Mouse (Mus musculus): ENCODE data around the gene Golph3. TPM values are rescaled to one million over a fixed set of nuclear protein-coding genes. Genes with fewer than 3 reads are reported as not detected.

The Golph3 gene
- polyA plus RNA-seq, 1 experiment = 55.4 TPM

DNA sequence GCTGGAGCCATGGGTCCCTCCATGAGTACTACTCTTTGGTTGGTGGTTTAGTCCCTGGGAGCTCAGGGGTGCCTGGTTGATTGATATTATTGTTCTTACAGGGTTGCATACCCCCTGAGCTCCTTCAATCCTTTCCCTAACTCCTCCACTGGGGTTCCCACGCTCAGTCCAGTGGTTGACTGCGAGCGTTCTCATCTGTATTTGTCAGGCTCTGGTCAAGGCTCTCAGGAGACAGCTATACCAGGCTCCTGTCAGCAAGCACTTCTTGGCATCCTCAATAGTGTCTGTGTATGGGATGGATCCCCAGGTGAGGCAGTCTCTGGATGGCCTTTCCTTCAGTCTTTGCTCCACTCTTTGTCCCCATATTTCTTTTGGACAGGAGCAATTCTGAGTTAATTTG, 25.7 kb downstream of the Golph3 start:
- H3K36me3 ChIP-seq (ENCODE audit: control insufficient read depth, insufficient read depth) = peaks cover 40% of the 10 kb centered on the region
- no peaks in the 10 kb centered on the region for H3K27me3 ChIP-seq (ENCODE audit: control insufficient read depth, insufficient read depth, insufficient read length)
- H3K79me2 ChIP-seq (ENCODE audit: control insufficient read depth, insufficient read depth) = peaks cover 34% of the 10 kb centered on the region
- no peak overlapping the region for H3K4me3 ChIP-seq
- no peak overlapping the region for H3K4me2 ChIP-seq (ENCODE audit: low read depth)
- TF ChIP-seq REST (IDR thresholded peaks at IDR 0.05; ENCODE audit: insufficient read depth, insufficient read length) = no peak
- TF ChIP-seq SRF (IDR thresholded peaks at IDR 0.05; ENCODE audit: control insufficient read depth, insufficient read length, low read depth) = no peak
- TF ChIP-seq E2F4 (IDR thresholded peaks at IDR 0.05; ENCODE audit: insufficient read depth) = no peak
- H3ac ChIP-seq (ENCODE audit: control insufficient read depth, insufficient read length) = no peak overlapping the region

GRCm38 (mm10) chr15:12348950-12349349, 27.7 kb downstream of the Golph3 start:
- H3K4me3 ChIP-seq = no peak overlapping the region
- no peak for TF ChIP-seq USF1 (IDR thresholded peaks at IDR 0.05; ENCODE audit: low read depth)
- TF ChIP-seq TCF12 (IDR thresholded peaks at IDR 0.05; ENCODE audit: insufficient read depth, poor library complexity, severe bottlenecking) = no peak
- TF ChIP-seq MAX (IDR thresholded peaks at IDR 0.05; ENCODE audit: low read depth) = no peak
- TF ChIP-seq SRF (IDR thresholded peaks at IDR 0.05; ENCODE audit: control insufficient read depth, insufficient read length, low read depth) = no peak
- no peak for TF ChIP-seq E2F4 (IDR thresholded peaks at IDR 0.05; ENCODE audit: insufficient read depth)
- TF ChIP-seq REST (IDR thresholded peaks at IDR 0.05; ENCODE audit: insufficient read depth, insufficient read length) = no peak
- no peak for TF ChIP-seq TCF3 (IDR thresholded peaks at IDR 0.05; ENCODE audit: insufficient read length, low read depth)
- TF ChIP-seq CEBPB (IDR thresholded peaks at IDR 0.05; ENCODE audit: insufficient read depth, poor library complexity, severe bottlenecking) = no peak
- TF ChIP-seq MYOG (IDR thresholded peaks at IDR 0.05; ENCODE audit: control insufficient read depth in 1 of 3, insufficient read depth in 1 of 3, insufficient read length in 2 of 3, low read depth in 2 of 3) = no peak
- TF ChIP-seq POLR2AphosphoS2 (IDR thresholded peaks at IDR 0.05; ENCODE audit: insufficient read length, low read depth) = no peak
- no peak for TF ChIP-seq POLR2A (IDR thresholded peaks at IDR 0.05; ENCODE audit: insufficient read length, low read depth)
- TF ChIP-seq MYOD1 (IDR thresholded peaks at IDR 0.05; ENCODE audit: control insufficient read depth in 1 of 3, insufficient read length in 2 of 3, low read depth in 2 of 3) = no peak
- H3K36me3 ChIP-seq (ENCODE audit: control insufficient read depth, insufficient read depth) = peaks cover 38% of the 10 kb centered on the region
- no peaks in the 10 kb centered on the region for H3K27me3 ChIP-seq (ENCODE audit: control insufficient read depth, insufficient read depth, insufficient read length)
- no peak overlapping the region for H3K4me2 ChIP-seq (ENCODE audit: low read depth)
- H3K79me2 ChIP-seq (ENCODE audit: control insufficient read depth, insufficient read depth) = peaks cover 15% of the 10 kb centered on the region
- H3ac ChIP-seq (ENCODE audit: control insufficient read depth, insufficient read length) = no peak overlapping the region

GRCm38 (mm10) chr15:12349840-12350239, 28.6 kb downstream of the Golph3 start:
- no peak overlapping the region for H3ac ChIP-seq (ENCODE audit: control insufficient read depth, insufficient read length)
- peaks cover 13% of the 10 kb centered on the region for H3K79me2 ChIP-seq (ENCODE audit: control insufficient read depth, insufficient read depth)
- H3K4me2 ChIP-seq (ENCODE audit: low read depth) = no peak overlapping the region
- H3K27me3 ChIP-seq (ENCODE audit: control insufficient read depth, insufficient read depth, insufficient read length) = no peaks in the 10 kb centered on the region
- H3K4me3 ChIP-seq = no peak overlapping the region
- no peak for TF ChIP-seq POLR2AphosphoS2 (IDR thresholded peaks at IDR 0.05; ENCODE audit: insufficient read length, low read depth)
- peaks cover 37% of the 10 kb centered on the region for H3K36me3 ChIP-seq (ENCODE audit: control insufficient read depth, insufficient read depth)

- Histone ChIP-seq H3K4me2 (ENCODE audit: low read depth) (no peak overlapping the region), H3K27me3 (ENCODE audit: control insufficient read depth, insufficient read depth, insufficient read length) (no peaks in the 10 kb centered on the region), H3K36me3 (ENCODE audit: control insufficient read depth, insufficient read depth) (peaks cover 44% of the 10 kb centered on the region), H3ac (ENCODE audit: control insufficient read depth, insufficient read length) (no peak overlapping the region), H3K79me2 (ENCODE audit: control insufficient read depth, insufficient read depth) (peaks cover 13% of the 10 kb centered on the region), H3K4me3 (no peak overlapping the region)
- TF ChIP-seq MYOG (IDR thresholded peaks at IDR 0.05; ENCODE audit: control insufficient read depth in 1 of 3, insufficient read depth in 1 of 3, insufficient read length in 2 of 3, low read depth in 2 of 3) = no peak
- TF ChIP-seq MYOD1 (IDR thresholded peaks at IDR 0.05; ENCODE audit: control insufficient read depth in 1 of 3, insufficient read length in 2 of 3, low read depth in 2 of 3) = no peak
- no peak for TF ChIP-seq REST (IDR thresholded peaks at IDR 0.05; ENCODE audit: insufficient read depth, insufficient read length)
- TF ChIP-seq POLR2AphosphoS2 (IDR thresholded peaks at IDR 0.05; ENCODE audit: insufficient read length, low read depth) = no peak
- no peak for TF ChIP-seq SRF (IDR thresholded peaks at IDR 0.05; ENCODE audit: control insufficient read depth, insufficient read length, low read depth)
- no peak for TF ChIP-seq CEBPB (IDR thresholded peaks at IDR 0.05; ENCODE audit: insufficient read depth, poor library complexity, severe bottlenecking)
- TF ChIP-seq USF1 (IDR thresholded peaks at IDR 0.05; ENCODE audit: low read depth) = no peak
- no peak for TF ChIP-seq POLR2A (IDR thresholded peaks at IDR 0.05; ENCODE audit: insufficient read length, low read depth)
- TF ChIP-seq MAX (IDR thresholded peaks at IDR 0.05; ENCODE audit: low read depth) = no peak
- no peak for TF ChIP-seq E2F4 (IDR thresholded peaks at IDR 0.05; ENCODE audit: insufficient read depth)
These were observed 30.2 kb downstream of the Golph3 start for GRCm38 (mm10) chr15:12351470-12351869.

DNA sequence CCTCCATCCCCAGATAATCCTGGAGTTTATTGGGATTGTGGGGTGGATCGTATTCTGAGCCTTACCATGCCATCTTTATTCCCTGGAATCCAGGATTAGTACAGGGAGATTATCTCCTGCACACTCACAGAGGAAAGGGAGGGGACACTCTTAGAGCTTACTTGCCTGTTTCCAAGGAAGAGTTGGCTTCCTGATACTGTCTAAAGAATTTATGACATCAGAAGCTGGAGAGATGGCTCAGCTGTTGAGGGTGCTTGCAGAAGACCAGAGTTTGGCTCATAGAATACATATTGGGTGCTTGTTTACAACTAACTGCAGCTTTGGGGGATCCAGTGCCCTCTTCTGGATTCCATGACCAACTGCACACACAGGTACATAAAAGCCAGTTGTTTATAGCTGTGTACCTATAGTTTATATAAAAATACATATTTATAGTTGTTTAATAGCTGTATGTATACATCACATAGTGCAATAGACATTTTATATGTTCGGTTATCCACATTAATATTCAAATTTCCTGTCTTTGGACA, 33.1 kb downstream of the Golph3 start:
- H3K36me3 ChIP-seq (ENCODE audit: control insufficient read depth, insufficient read depth) = peaks cover 44% of the 10 kb centered on the region
- H3K27me3 ChIP-seq (ENCODE audit: control insufficient read depth, insufficient read depth, insufficient read length) = no peaks in the 10 kb centered on the region
- H3K4me2 ChIP-seq (ENCODE audit: low read depth) = no peak overlapping the region
- TF ChIP-seq MYOG (IDR thresholded peaks at IDR 0.05; ENCODE audit: control insufficient read depth in 1 of 3, insufficient read depth in 1 of 3, insufficient read length in 2 of 3, low read depth in 2 of 3) (no peak), SRF (IDR thresholded peaks at IDR 0.05; ENCODE audit: control insufficient read depth, insufficient read length, low read depth) (no peak), MAX (IDR thresholded peaks at IDR 0.05; ENCODE audit: low read depth) (no peak), CEBPB (IDR thresholded peaks at IDR 0.05; ENCODE audit: insufficient read depth, poor library complexity, severe bottlenecking) (no peak), REST (IDR thresholded peaks at IDR 0.05; ENCODE audit: insufficient read depth, insufficient read length) (no peak)
- H3K79me2 ChIP-seq (ENCODE audit: control insufficient read depth, insufficient read depth) = peaks cover 6% of the 10 kb centered on the region
- H3ac ChIP-seq (ENCODE audit: control insufficient read depth, insufficient read length) = no peak overlapping the region
- no peak overlapping the region for H3K4me3 ChIP-seq

Measured in myocyte (in vitro differentiated cells).